Mouse (Mus musculus): ENCODE data around the gene Adamtsl4. TPM values are rescaled to one million over a fixed set of nuclear protein-coding genes. Genes with fewer than 3 reads are reported as not detected.

The Adamtsl4 gene
- polyA plus RNA-seq, 1 experiment from 2014 or later: 3.9 TPM

GRCm38 (mm10) chr3:95631304-95631703, 56.4 kb downstream of the Adamtsl4 start:
- Histone ChIP-seq H3K27me3 (ENCODE audit: insufficient read depth, low read length) (no peaks in the 10 kb centered on the region), H3K4me3 (ENCODE audit: low read length) (no peak overlapping the region), H3K27ac (ENCODE audit: low read length) (no peak overlapping the region), H3K9ac (replicated peaks; ENCODE audit: low read length) (no peak overlapping the region), H3K4me1 (ENCODE audit: insufficient read depth, low read length) (peaks cover 18% of the 10 kb centered on the region), H3K9me3 (ENCODE audit: low read length) (no peaks in the 10 kb centered on the region), H3K36me3 (ENCODE audit: insufficient read depth, low read length) (peaks cover 60% of the 10 kb centered on the region), H3K4me2 (replicated peaks; ENCODE audit: low read depth, low read length) (no peak overlapping the region)
- no peak for ATAC-seq (ENCODE audit: low FRiP score, low TSS enrichment)
- 54% methylated on average over 6 of the region's 6 CpGs for WGBS

GRCm38 (mm10) chr3:95630856-95631255, 56.9 kb downstream of the Adamtsl4 start:
- no peak overlapping the region for H3K27ac ChIP-seq (ENCODE audit: low read length)
- no peaks in the 10 kb centered on the region for H3K27me3 ChIP-seq (ENCODE audit: insufficient read depth, low read length)
- H3K4me2 ChIP-seq (replicated peaks; ENCODE audit: low read depth, low read length): no peak overlapping the region
- H3K4me1 ChIP-seq (ENCODE audit: insufficient read depth, low read length): peaks cover 18% of the 10 kb centered on the region
- 78% methylated on average over 3 of the region's 3 CpGs for WGBS
- no peak for ATAC-seq (ENCODE audit: low FRiP score, low TSS enrichment)
- H3K9me3 ChIP-seq (ENCODE audit: low read length): no peaks in the 10 kb centered on the region
- H3K9ac ChIP-seq (replicated peaks; ENCODE audit: low read length): no peak overlapping the region
- no peak overlapping the region for H3K4me3 ChIP-seq (ENCODE audit: low read length)
- peaks cover 59% of the 10 kb centered on the region for H3K36me3 ChIP-seq (ENCODE audit: insufficient read depth, low read length)

DNA sequence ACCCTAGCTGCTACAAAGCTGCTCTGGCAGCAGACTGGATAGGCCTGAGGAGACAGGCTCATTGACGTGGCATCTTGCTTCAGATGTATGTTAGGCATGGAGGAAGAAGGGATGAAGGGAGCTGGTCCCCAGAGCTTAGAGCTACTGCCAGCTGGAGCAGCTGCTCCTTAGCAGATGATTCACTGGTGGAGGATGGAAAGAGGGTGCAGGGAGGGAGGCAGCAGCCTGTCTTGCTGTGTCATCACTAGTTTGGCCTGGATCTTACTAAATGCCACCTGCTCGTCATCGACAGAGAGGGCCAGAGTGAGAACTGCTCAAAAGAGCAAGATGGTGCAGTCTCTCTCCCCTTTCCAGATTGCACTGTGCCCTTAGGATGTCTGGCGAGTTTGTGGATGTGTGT, 58.0 kb downstream of the Adamtsl4 start:
- H3K27me3 ChIP-seq (ENCODE audit: insufficient read depth, low read length): no peaks in the 10 kb centered on the region
- ATAC-seq (ENCODE audit: low FRiP score, low TSS enrichment): no peak
- peaks cover 14% of the 10 kb centered on the region for H3K4me1 ChIP-seq (ENCODE audit: insufficient read depth, low read length)
- 88% methylated on average over 4 of the region's 4 CpGs for WGBS
- H3K27ac ChIP-seq (ENCODE audit: low read length): no peak overlapping the region
- no peak overlapping the region for H3K9ac ChIP-seq (replicated peaks; ENCODE audit: low read length)
- no peaks in the 10 kb centered on the region for H3K9me3 ChIP-seq (ENCODE audit: low read length)
- H3K4me2 ChIP-seq (replicated peaks; ENCODE audit: low read depth, low read length): no peak overlapping the region
- H3K4me3 ChIP-seq (ENCODE audit: low read length): no peak overlapping the region
- H3K36me3 ChIP-seq (ENCODE audit: insufficient read depth, low read length): peaks cover 56% of the 10 kb centered on the region

- peaks cover 12% of the 10 kb centered on the region for H3K4me1 ChIP-seq (ENCODE audit: insufficient read depth, low read length)
- H3K9ac ChIP-seq (replicated peaks; ENCODE audit: low read length): no peak overlapping the region
- 66% methylated on average over 5 of the region's 5 CpGs for WGBS
- H3K36me3 ChIP-seq (ENCODE audit: insufficient read depth, low read length): peaks cover 42% of the 10 kb centered on the region
- H3K4me3 ChIP-seq (ENCODE audit: low read length): no peak overlapping the region
- no peaks in the 10 kb centered on the region for H3K9me3 ChIP-seq (ENCODE audit: low read length)
- no peaks in the 10 kb centered on the region for H3K27me3 ChIP-seq (ENCODE audit: insufficient read depth, low read length)
- ATAC-seq (ENCODE audit: low FRiP score, low TSS enrichment): no peak
- H3K4me2 ChIP-seq (replicated peaks; ENCODE audit: low read depth, low read length): no peak overlapping the region
- H3K27ac ChIP-seq (ENCODE audit: low read length): no peak overlapping the region
Observed at GRCm38 (mm10) chr3:95627763-95628162, 60.0 kb downstream of the Adamtsl4 start.

Small RNA genes within 50 kb of the gene (microRNA-seq; reads per million reads assigned to microRNA genes)
- 0.47 reads per million for gene Mir7014

Other genes with a start within 250 kb of the Adamtsl4 start
- gene Ctsk, start 188.7 kb downstream of the Adamtsl4 start, polyA plus RNA-seq (2015; fragmentation: Nextera tagmentation; extraction: Ambion mirVana): 5.6 and 8.9 TPM in 2 replicates
- gene Ctss, start 161.1 kb downstream of the Adamtsl4 start, polyA plus RNA-seq (2015; fragmentation: Nextera tagmentation; extraction: Ambion mirVana): 12.1 and 12.4 TPM in 2 replicates
- 0.17 TPM in 1 of 2 replicates, not detected in the other for gene Hormad1, start 128.2 kb downstream of the Adamtsl4 start, polyA plus RNA-seq (2015; fragmentation: Nextera tagmentation; extraction: Ambion mirVana)
- 36.4 and 38.5 TPM in 2 replicates for gene Golph3l, start 99.0 kb downstream of the Adamtsl4 start, polyA plus RNA-seq (2015; fragmentation: Nextera tagmentation; extraction: Ambion mirVana)
- gene Ensa, start 62.9 kb downstream of the Adamtsl4 start, polyA plus RNA-seq (2015; fragmentation: Nextera tagmentation; extraction: Ambion mirVana): 76.4 and 78.6 TPM in 2 replicates
- 23.7 and 38.1 TPM in 2 replicates for gene Mcl1, start 29.1 kb downstream of the Adamtsl4 start, polyA plus RNA-seq (2015; fragmentation: Nextera tagmentation; extraction: Ambion mirVana)
- 174 and 208 TPM in 2 replicates for gene Ecm1, start 51.7 kb upstream of the Adamtsl4 start, polyA plus RNA-seq (2015; fragmentation: Nextera tagmentation; extraction: Ambion mirVana)
- gene Tars2, start 72.3 kb upstream of the Adamtsl4 start, polyA plus RNA-seq (2015; fragmentation: Nextera tagmentation; extraction: Ambion mirVana): 53.2 and 55.9 TPM in 2 replicates
- gene Rprd2, start 130.9 kb upstream of the Adamtsl4 start, polyA plus RNA-seq (2015; fragmentation: Nextera tagmentation; extraction: Ambion mirVana): 19.9 and 22.7 TPM in 2 replicates
- gene Prpf3, start 168.0 kb upstream of the Adamtsl4 start, polyA plus RNA-seq (2015; fragmentation: Nextera tagmentation; extraction: Ambion mirVana): 56.3 and 57.0 TPM in 2 replicates
- 355 and 371 TPM in 2 replicates for gene Mrps21, start 183.6 kb upstream of the Adamtsl4 start, polyA plus RNA-seq (2015; fragmentation: Nextera tagmentation; extraction: Ambion mirVana)
- gene Ciart, start 194.3 kb upstream of the Adamtsl4 start, polyA plus RNA-seq (2015; fragmentation: Nextera tagmentation; extraction: Ambion mirVana): 5.8 and 6.0 TPM in 2 replicates
- gene BC028528, start 204.1 kb upstream of the Adamtsl4 start, polyA plus RNA-seq (2015; fragmentation: Nextera tagmentation; extraction: Ambion mirVana): 38.8 and 45.7 TPM in 2 replicates
- gene Aph1a, start 206.1 kb upstream of the Adamtsl4 start, polyA plus RNA-seq (2015; fragmentation: Nextera tagmentation; extraction: Ambion mirVana): 41.3 and 44.1 TPM in 2 replicates
- gene Car14, start 216.8 kb upstream of the Adamtsl4 start, polyA plus RNA-seq (2015; fragmentation: Nextera tagmentation; extraction: Ambion mirVana): 21.0 and 22.5 TPM in 2 replicates
- 206 and 252 TPM in 2 replicates for gene Anp32e, start 241.3 kb upstream of the Adamtsl4 start, polyA plus RNA-seq (2015; fragmentation: Nextera tagmentation; extraction: Ambion mirVana)